Comparison of ENCODE assay signal across 8 mouse cellular contexts in genomic region chr15:85028648-85029047, GRCm38 (mm10). TPM values are rescaled to one million over a fixed set of nuclear protein-coding genes. Genes with fewer than 3 reads are reported as not detected.
DNase-seq lines count a peak whose midpoint lies in the region; ATAC-seq and TF ChIP-seq lines count a peak whose summit lies in the region.
"Not testable (repeated sequence)": the region's sequence is repeated elsewhere in the genome, so short reads cannot be mapped to it uniquely, and the experiment has no call there.

Gene Fam118a (plus strand): TSS chr15:85028948.

- not testable (repeated sequence) for H3K4me1 ChIP-seq in MEL (ENCODE audit: control insufficient read depth in 1 of 2, insufficient read depth in 2 of 2, low read length in 2 of 2); embryonic facial prominence, embryonic 13.5 days; hindbrain, embryonic 12.5 days; midbrain, embryonic 11.5 days (ENCODE audit: control insufficient read depth, insufficient read depth, low read length); stomach, embryonic 14.5 days (ENCODE audit: control insufficient read depth, insufficient read depth, low read length)

- DNase-seq in MEL (ENCODE audit: low read depth, low spot score); gonadal fat pad, adult 2 months (ENCODE audit: low read depth); large intestine, adult 2 months (ENCODE audit: low read depth, low spot score); left cerebral cortex, postnatal 4 days; midbrain, embryonic 11.5 days (ENCODE audit: low spot score, missing footprints): not testable (repeated sequence)

- not testable (repeated sequence) for H3K9ac ChIP-seq in MEL (ENCODE audit: control insufficient read depth, low read depth, low read length, poor library complexity, severe bottlenecking); embryonic facial prominence, embryonic 13.5 days; hindbrain, embryonic 12.5 days; midbrain, embryonic 11.5 days (ENCODE audit: low read length); stomach, embryonic 14.5 days (replicated peaks; ENCODE audit: low read depth, low read length)

- H3K27me3 ChIP-seq in MEL (ENCODE audit: control insufficient read depth in 1 of 2, insufficient read depth in 2 of 2, low read length in 2 of 2); embryonic facial prominence, embryonic 13.5 days; hindbrain, embryonic 12.5 days; midbrain, embryonic 11.5 days (ENCODE audit: control insufficient read depth, insufficient read depth, low read length); stomach, embryonic 14.5 days (ENCODE audit: control insufficient read depth, insufficient read depth, low read length): not testable (repeated sequence)

- H3K4me3 ChIP-seq in MEL (ENCODE audit: control insufficient read depth in 1 of 2, insufficient read depth in 1 of 2, low read depth in 2 of 2, low read length in 2 of 2); embryonic facial prominence, embryonic 13.5 days; hindbrain, embryonic 12.5 days; midbrain, embryonic 11.5 days (ENCODE audit: low read depth, low read length); stomach, embryonic 14.5 days (ENCODE audit: low read depth, low read length): not testable (repeated sequence)

- H3K36me3 ChIP-seq in MEL (ENCODE audit: control insufficient read depth in 1 of 2, insufficient read depth in 2 of 2, low read length in 2 of 2); embryonic facial prominence, embryonic 13.5 days; hindbrain, embryonic 12.5 days; midbrain, embryonic 11.5 days (ENCODE audit: control insufficient read depth, insufficient read depth, low read length); stomach, embryonic 14.5 days (ENCODE audit: control insufficient read depth, insufficient read depth, low read length): not testable (repeated sequence)

- H3K27ac ChIP-seq in MEL (ENCODE audit: control insufficient read depth, low read depth, low read length); embryonic facial prominence, embryonic 13.5 days; hindbrain, embryonic 12.5 days; midbrain, embryonic 11.5 days (ENCODE audit: low read depth, low read length); stomach, embryonic 14.5 days (ENCODE audit: low read length): not testable (repeated sequence)

- intact Hi-C loops in left cerebral cortex, postnatal 4 days (cut with DNase I), result not testable (repeated sequence)

- TF ChIP-seq POLR2A in MEL (IDR thresholded peaks at IDR 0.05; ENCODE audit: control insufficient read depth in 1 of 2, insufficient read depth in 1 of 2, low read depth in 1 of 2, low read length in 2 of 2, poor library complexity in 1 of 2), result not testable (repeated sequence)

- ATAC-seq in embryonic facial prominence, embryonic 13.5 days (ENCODE audit: insufficient number of reproducible peaks, insufficient read depth, low FRiP score, low TSS enrichment, low read depth); hindbrain, embryonic 12.5 days (ENCODE audit: low FRiP score); midbrain, embryonic 11.5 days (ENCODE audit: low FRiP score); stomach, embryonic 14.5 days (ENCODE audit: insufficient number of reproducible peaks, insufficient read depth, low FRiP score, low read depth): not testable (repeated sequence)

- not testable (repeated sequence) for H3K79me2 ChIP-seq in MEL (ENCODE audit: control insufficient read depth, insufficient read depth, low read length, poor library complexity)

- not testable (repeated sequence) for TF ChIP-seq CTCF in MEL (IDR thresholded peaks at IDR 0.05 in 2 of 3, conservative IDR thresholded peaks at IDR 0.05 in 1 of 3; ENCODE audit: control insufficient read depth in 1 of 3, insufficient read depth in 1 of 3, low read depth in 2 of 3, low read length in 3 of 3, poor library complexity in 1 of 3, severe bottlenecking in 1 of 3)

- WGBS in embryonic facial prominence, embryonic 13.5 days, result 45% methylated on average over 1 of the region's 1 CpGs
- 52% methylated on average over 1 of the region's 1 CpGs for WGBS in hindbrain, embryonic 12.5 days
- 23% methylated on average over 1 of the region's 1 CpGs for WGBS in large intestine, adult 2 months
- 57% methylated on average over 1 of the region's 1 CpGs for WGBS in midbrain, embryonic 11.5 days
- 37% methylated on average over 1 of the region's 1 CpGs for WGBS in stomach, embryonic 14.5 days

- H3K9me3 ChIP-seq in MEL (replicated peaks; ENCODE audit: insufficient read depth, low read length); embryonic facial prominence, embryonic 13.5 days; hindbrain, embryonic 12.5 days (replicated peaks); midbrain, embryonic 11.5 days (ENCODE audit: control insufficient read depth, low read length); stomach, embryonic 14.5 days (ENCODE audit: control insufficient read depth, low read depth, low read length): not testable (repeated sequence)

- TF ChIP-seq RAD21 in MEL (IDR thresholded peaks at IDR 0.05; ENCODE audit: low read depth, low read length), result not testable (repeated sequence)

- not testable (repeated sequence) for H3K4me2 ChIP-seq in embryonic facial prominence, embryonic 13.5 days; hindbrain, embryonic 12.5 days (replicated peaks); midbrain, embryonic 11.5 days; stomach, embryonic 14.5 days (replicated peaks; ENCODE audit: low read depth, low read length)

- TF ChIP-seq EP300 in MEL (IDR thresholded peaks at IDR 0.05; ENCODE audit: low read depth in 1 of 2, low read length in 2 of 2), result not testable (repeated sequence)

RNA-seq across cellular contexts. Expression of gene Fam118a, which starts in this region (rescaled TPM):
- total RNA-seq in MEL (2012; rRNA removed), result 11.7 and 13.3 TPM in 2 replicates
- 10 to 100 TPM in 1 of 2 experiments, not detected in 1; 12.9 TPM for polyA plus RNA-seq in MEL (2012; ENCODE audit: insufficient read depth in 1 of 2, insufficient read length in 2 of 2, low read depth in 1 of 2, low replicate concordance in 2 of 2, missing spikeins in 1 of 2)
- 23.2 and 23.6 TPM in 2 replicates for polyA plus RNA-seq in embryonic facial prominence, embryonic 13.5 days (2015; fragmentation: Nextera tagmentation; extraction: Ambion mirVana)
- 13.1 and 13.6 TPM in 2 replicates for polyA plus RNA-seq in gonadal fat pad, adult 2 months (2012; rRNA removed)
- polyA plus RNA-seq in hindbrain, embryonic 12.5 days (2016; fragmentation: Nextera tagmentation; extraction: Ambion mirVana), result 22.2 and 24.5 TPM in 2 replicates
- polyA plus RNA-seq in large intestine, adult 2 months (2012; rRNA removed), result 16.8 and 30.6 TPM in 2 replicates
- 10 to 100 TPM; 28.3 to 31.7 TPM for total RNA-seq in left cerebral cortex, postnatal 4 days (2021)
- 30.1 and 32.1 TPM in 2 replicates for polyA plus RNA-seq in midbrain, embryonic 11.5 days (2014; fragmentation: Nextera tagmentation; extraction: Ambion mirVana)
- 30.7 and 31.8 TPM in 2 replicates for polyA plus RNA-seq in stomach, embryonic 14.5 days (2014; fragmentation: Nextera tagmentation; extraction: Ambion mirVana)
